Mouse (Mus musculus): ENCODE results near the gene Lrrc61.

DNA sequence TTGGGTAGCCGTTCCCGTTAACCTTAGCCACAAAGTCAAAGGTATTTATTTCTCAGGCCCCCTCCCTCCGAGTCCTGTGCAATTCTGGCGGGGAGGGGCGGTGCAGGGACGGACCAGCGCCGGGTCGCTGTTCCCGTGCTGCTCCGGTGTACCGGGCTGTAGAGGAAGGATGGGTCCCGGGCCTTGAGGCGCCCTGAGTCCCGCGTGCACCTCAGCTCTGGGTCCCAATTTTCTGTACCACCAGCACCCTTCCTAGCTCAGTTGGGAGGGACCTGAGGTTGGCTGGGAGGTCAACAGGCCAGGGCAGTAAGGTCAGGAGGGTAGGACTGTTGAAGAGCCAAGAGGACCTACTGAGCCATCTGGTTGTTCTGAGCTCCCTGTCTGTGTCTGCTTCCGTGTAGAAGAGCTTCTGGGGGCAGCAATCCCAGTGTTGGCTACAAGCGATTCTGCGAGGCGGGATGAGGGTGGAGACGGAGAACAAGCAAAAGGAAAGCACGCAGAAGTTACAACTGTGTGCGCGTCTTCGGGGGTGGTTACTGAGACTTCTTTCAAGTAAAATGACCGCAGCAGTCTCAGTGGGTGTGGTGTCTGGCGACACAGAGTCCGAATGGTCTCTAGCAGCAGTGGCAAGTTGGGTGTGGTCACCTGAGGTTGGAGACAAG is 47.6 kb downstream of the Lrrc61 start:
- TF ChIP-seq TAL1 (IDR thresholded peaks at IDR 0.05; ENCODE audit: low read length), result no peak
- TF ChIP-seq GATA1 (IDR thresholded peaks at IDR 0.05; ENCODE audit: low read length), result no peak
